Mouse (Mus musculus) kidney, adult 2 months (tissue): Measurements from ENCODE around the gene Osbpl3. TPM values are rescaled to one million over a fixed set of nuclear protein-coding genes. Genes with fewer than 3 reads are reported as not detected.

Experiments used
- DNase-seq: peaks from one replicate; pipeline ENCODE4 v3.0.0; 2021
- H3K27ac ChIP-seq: fragments of 200-500 bp; 2 replicates; pipeline ENCODE4 v1.5.1; 2012; ENCODE audit warnings: low read depth, low read length, control low read depth, inconsistent platforms; ENCODE audit not compliant: insufficient read depth
- H3K27me3 ChIP-seq: fragments of 200-500 bp; replicated peaks from 2 replicates; pipeline ENCODE4 v1.6.1; 2012; ENCODE audit warnings: mild to moderate bottlenecking, moderate library complexity, low read length, inconsistent platforms; ENCODE audit not compliant: control insufficient read depth, insufficient read depth
- H3K36me3 ChIP-seq: fragments of 200-500 bp; 2 replicates; pipeline ENCODE4 v1.6.1; 2012; ENCODE audit warnings: mild to moderate bottlenecking, moderate library complexity, low read length, inconsistent platforms; ENCODE audit not compliant: control insufficient read depth, insufficient read depth
- H3K4me1 ChIP-seq: fragments of 200-500 bp; 2 replicates; pipeline ENCODE4 v1.6.1; 2011; ENCODE audit warnings: low read length; ENCODE audit not compliant: control insufficient read depth, insufficient read depth
- H3K4me3 ChIP-seq: fragments of 200-500 bp; 2 replicates; pipeline ENCODE4 v1.5.1; 2011; ENCODE audit warnings: mild to moderate bottlenecking, low read depth, low read length, control low read depth; ENCODE audit not compliant: insufficient read depth
- CTCF ChIP-seq: fragments of 200-500 bp; conservative IDR thresholded peaks from 2 replicates; pipeline ENCODE4 v1.5.1; 2011; ENCODE audit warnings: low read depth, mild to moderate bottlenecking, control low read depth, low read length, moderate library complexity, mixed read lengths; ENCODE audit not compliant: insufficient read depth, insufficient read length
- POLR2A ChIP-seq: fragments of 200-500 bp; IDR thresholded peaks from one replicate; pipeline ENCODE4 v1.6.1; 2011; ENCODE audit warnings: low read depth, low read length, control low read depth
- WGBS: fragments of 180-500 bp; shearing (Covaris S2); methylation state at CpG from one replicate; pipeline ENCODE4 v1.1.7; 2018; 5-methylcytosine and 5-hydroxymethylcytosine counted together
- polyA plus RNA-seq: library from polyadenylated mRNA; depleted of rRNA; stranded (reverse); fragments of >200 nt; gene quantifications from 2 replicates; pipeline ENCODE4 v1.2.3, GENCODE M21; 2012

The Osbpl3 gene
- polyA plus RNA-seq, 1 experiment: 33.0 TPM

DNA sequence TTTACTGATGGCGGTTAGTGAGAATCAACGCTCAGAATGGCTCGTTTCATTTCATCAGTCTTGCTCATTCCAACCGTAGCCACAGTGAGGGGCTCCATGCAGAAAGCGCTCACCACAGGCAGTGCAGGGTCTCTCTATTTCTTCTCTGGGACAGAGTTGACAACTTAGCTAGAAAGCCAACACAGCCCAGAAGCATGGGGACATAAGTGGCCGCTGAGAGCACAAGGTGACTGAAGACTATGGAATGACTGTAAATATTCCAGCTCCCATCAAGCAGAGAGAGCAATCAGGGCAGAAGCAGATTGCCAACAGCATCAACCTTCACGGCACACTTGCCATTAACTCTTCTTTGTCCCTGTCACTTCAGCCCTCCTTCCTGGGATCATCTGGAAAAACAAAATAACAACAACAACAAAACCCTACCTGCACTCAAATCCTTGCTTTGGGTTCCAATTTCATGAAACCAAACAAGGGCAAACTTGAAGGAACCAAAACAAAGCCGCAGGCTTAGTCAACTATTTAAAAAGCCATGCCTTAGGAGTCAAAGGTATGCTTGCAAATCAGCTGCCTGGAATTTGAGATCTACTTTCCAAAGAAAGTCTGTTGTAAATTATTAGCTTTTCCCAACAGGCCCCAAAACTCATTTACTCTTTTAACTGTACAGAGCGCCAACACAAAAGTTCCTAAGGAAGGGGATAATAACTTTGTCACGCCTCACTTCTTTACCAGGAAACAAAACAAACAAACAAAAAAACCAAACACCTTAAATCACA lies 36.3 kb downstream of the Osbpl3 start:
- Histone ChIP-seq H3K4me1 (peaks cover 30% of the 10 kb centered on the region; the same call in 1 of the 2 replicates), H3K27ac (peak overlapping the region; percentile 99), H3K27me3 (no peaks in the 10 kb centered on the region), H3K36me3 (peaks cover 1% of the 10 kb centered on the region; the same call in 1 of the 2 replicates), H3K4me3 (no peak overlapping the region)
- WGBS: 40% methylated on average over 10 of the region's 10 CpGs
- DNase-seq: peak; percentile 89
- no peak for TF ChIP-seq CTCF
- TF ChIP-seq POLR2A: no peak

- DNase-seq: peak; percentile 79
- Histone ChIP-seq H3K36me3 (peaks cover 1% of the 10 kb centered on the region; the same call in 1 of the 2 replicates), H3K27ac (peak overlapping the region; percentile 81), H3K4me3 (no peak overlapping the region), H3K27me3 (no peaks in the 10 kb centered on the region), H3K4me1 (peaks cover 37% of the 10 kb centered on the region)
- 47% methylated on average over 4 of the region's 4 CpGs for WGBS
- TF ChIP-seq CTCF (no peak), POLR2A (no peak)
These were observed 37.0 kb downstream of the Osbpl3 start for GRCm38 (mm10) chr6:50418951-50419350.

- Histone ChIP-seq H3K27ac (no peak overlapping the region), H3K36me3 (peaks cover 1% of the 10 kb centered on the region; the same call in 1 of the 2 replicates), H3K4me3 (no peak overlapping the region), H3K27me3 (no peaks in the 10 kb centered on the region), H3K4me1 (peaks cover 42% of the 10 kb centered on the region)
- DNase-seq: no peak
- TF ChIP-seq POLR2A (no peak), CTCF (no peak)
- WGBS: 97% methylated on average over 5 of the region's 5 CpGs
These were observed 39.1 kb downstream of the Osbpl3 start for GRCm38 (mm10) chr6:50416854-50417253.

- TF ChIP-seq CTCF: no peak
- TF ChIP-seq POLR2A: no peak
- 65% methylated on average over 6 of the region's 6 CpGs for WGBS
- H3K4me1 ChIP-seq: peaks cover 32% of the 10 kb centered on the region
- DNase-seq: no peak
- H3K4me3 ChIP-seq: no peak overlapping the region
- no peaks in the 10 kb centered on the region; the same call in 1 of the 2 replicates for H3K36me3 ChIP-seq
- H3K27ac ChIP-seq: no peak overlapping the region
- H3K27me3 ChIP-seq: no peaks in the 10 kb centered on the region
These were observed 40.6 kb downstream of the Osbpl3 start for GRCm38 (mm10) chr6:50415431-50415830.

- peak overlapping the region; percentile 59 for H3K27ac ChIP-seq
These were observed 41.5 kb downstream of the Osbpl3 start for GRCm38 (mm10) chr6:50414547-50414946.

GRCm38 (mm10) chr6:50413381-50413780 lies 42.6 kb downstream of the Osbpl3 start:
- Histone ChIP-seq H3K36me3 (no peaks in the 10 kb centered on the region; the same call in 1 of the 2 replicates), H3K27me3 (no peaks in the 10 kb centered on the region), H3K4me3 (no peak overlapping the region), H3K4me1 (peaks cover 20% of the 10 kb centered on the region), H3K27ac (no peak overlapping the region)
- no peak for DNase-seq
- 86% methylated on average over 1 of the region's 1 CpGs for WGBS
- no peak for TF ChIP-seq CTCF
- no peak for TF ChIP-seq POLR2A

More at GRCm38 (mm10) chr6:50414547-50414946, 41.5 kb downstream of the Osbpl3 start:
- H3K36me3 ChIP-seq: no peaks in the 10 kb centered on the region; the same call in 1 of the 2 replicates
- H3K4me3 ChIP-seq: no peak overlapping the region
- H3K27me3 ChIP-seq: no peaks in the 10 kb centered on the region
- DNase-seq: no peak
- 31% methylated on average over 6 of the region's 6 CpGs for WGBS
- peaks cover 27% of the 10 kb centered on the region for H3K4me1 ChIP-seq
- TF ChIP-seq POLR2A: no peak
- no peak for TF ChIP-seq CTCF

GRCm38 (mm10) chr6:50412174-50412573 lies 43.8 kb downstream of the Osbpl3 start:
- H3K27ac ChIP-seq: no peak overlapping the region
- H3K36me3 ChIP-seq: no peaks in the 10 kb centered on the region; the same call in 1 of the 2 replicates
- H3K27me3 ChIP-seq: no peaks in the 10 kb centered on the region
- H3K4me3 ChIP-seq: no peak overlapping the region
- WGBS: 24% methylated on average over 4 of the region's 4 CpGs
- no peak for DNase-seq
- no peak for TF ChIP-seq POLR2A
- no peak for TF ChIP-seq CTCF
- peaks cover 14% of the 10 kb centered on the region for H3K4me1 ChIP-seq
